Mouse (Mus musculus): ENCODE data around the gene Syngr4.

- TF ChIP-seq GATA1 (IDR thresholded peaks at IDR 0.05; ENCODE audit: borderline replicate concordance, low read length): no peak
- TF ChIP-seq FLI1 (IDR thresholded peaks at IDR 0.05; ENCODE audit: low read length): peak; percentile 75; the same call in 1 of the 2 replicates
Observed at GRCm38 (mm10) chr7:45896517-45897257, at the start of gene Syngr4, which contains the start of gene Tmem143.
